Mouse (Mus musculus): ENCODE measurements at regions not wholly inside any gene's neighbourhood (a gene's known extent, or its start where the extent isn't known, plus 50 kb on each side); places are given as distances from the start of the nearest gene placed in this dataset.
A peak's percentile ranks its signal among the peaks of the same experiment; 100 is the strongest.
"Not testable (repeated sequence)": the region's sequence is repeated elsewhere in the genome, so short reads cannot be mapped to it uniquely, and the experiment has no call there.

GRCm38 (mm10) chr12:23026976-23027375 is 753.1 kb downstream of the Gm10330 start:
- DNase-seq (ENCODE audit: low spot score); intact Hi-C loops (cut with DNase I): not testable (repeated sequence)

GRCm38 (mm10) chr12:23023556-23023955 is 756.5 kb downstream of the Gm10330 start:
- intact Hi-C loops (cut with DNase I): not testable (repeated sequence)

DNA sequence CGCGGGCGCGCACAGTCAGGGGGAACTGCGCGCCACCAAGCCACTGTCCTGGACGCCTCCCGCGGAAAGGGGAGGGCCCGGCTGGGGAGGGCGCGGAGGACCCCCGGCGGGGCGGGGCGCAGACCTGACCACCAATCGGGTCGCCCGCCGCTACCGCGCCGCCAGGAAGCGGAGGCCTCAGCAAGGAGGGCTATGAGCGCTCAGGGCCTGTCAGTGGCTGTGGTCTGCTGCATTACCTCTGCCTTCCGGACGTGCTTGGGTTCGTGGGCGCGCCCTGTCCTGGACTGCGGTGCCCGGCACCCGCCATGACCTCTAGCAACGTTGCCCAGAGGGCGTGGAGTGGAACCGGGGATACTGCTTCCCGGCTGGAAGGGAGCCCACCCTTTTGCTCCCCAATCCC is 769.9 kb downstream of the Gm10330 start:
- DNase-seq (ENCODE audit: low spot score): peak; percentile 1
- intact Hi-C loops (cut with DNase I): not testable (repeated sequence)

More at GRCm38 (mm10) chr12:23023556-23023955, 756.5 kb downstream of the Gm10330 start:
- DNase-seq (ENCODE audit: low spot score): not testable (repeated sequence)

- intact Hi-C loops (cut with DNase I); DNase-seq (ENCODE audit: low spot score): not testable (repeated sequence)
These were observed 770.4 kb downstream of the Gm10330 start for GRCm38 (mm10) chr12:23009662-23010061.

Data from heart, postnatal 25 days (tissue).